Mouse (Mus musculus): ENCODE results near the gene Setd7. TPM values are rescaled to one million over a fixed set of nuclear protein-coding genes. Genes with fewer than 3 reads are reported as not detected.

Gene Setd7
- polyA plus RNA-seq, 1 experiment = 12.0 TPM

- TF ChIP-seq POLR2A (IDR thresholded peaks at IDR 0.05; ENCODE audit: borderline replicate concordance, control insufficient read depth, low read depth, low read length) = no peak
- TF ChIP-seq CTCF (IDR thresholded peaks at IDR 0.05; ENCODE audit: control insufficient read depth, insufficient read depth, low read length) = no peak
- 9% methylated on average over 8 of the region's 8 CpGs for WGBS
- Histone ChIP-seq H3K4me1 (ENCODE audit: control insufficient read depth, insufficient read depth, low read length) (peaks cover 3% of the 10 kb centered on the region; the same call in 1 of the 2 replicates), H3K27ac (ENCODE audit: control insufficient read depth, insufficient read depth, low read depth, low read length, poor library complexity) (peak overlapping the region; percentile 81), H3K4me3 (replicated peaks; ENCODE audit: control insufficient read depth, low read depth, low read length) (peak overlapping the region; percentile 39)
Observed at GRCm38 (mm10) chr3:51518763-51519121, 41.9 kb downstream of the Setd7 start.

DNA sequence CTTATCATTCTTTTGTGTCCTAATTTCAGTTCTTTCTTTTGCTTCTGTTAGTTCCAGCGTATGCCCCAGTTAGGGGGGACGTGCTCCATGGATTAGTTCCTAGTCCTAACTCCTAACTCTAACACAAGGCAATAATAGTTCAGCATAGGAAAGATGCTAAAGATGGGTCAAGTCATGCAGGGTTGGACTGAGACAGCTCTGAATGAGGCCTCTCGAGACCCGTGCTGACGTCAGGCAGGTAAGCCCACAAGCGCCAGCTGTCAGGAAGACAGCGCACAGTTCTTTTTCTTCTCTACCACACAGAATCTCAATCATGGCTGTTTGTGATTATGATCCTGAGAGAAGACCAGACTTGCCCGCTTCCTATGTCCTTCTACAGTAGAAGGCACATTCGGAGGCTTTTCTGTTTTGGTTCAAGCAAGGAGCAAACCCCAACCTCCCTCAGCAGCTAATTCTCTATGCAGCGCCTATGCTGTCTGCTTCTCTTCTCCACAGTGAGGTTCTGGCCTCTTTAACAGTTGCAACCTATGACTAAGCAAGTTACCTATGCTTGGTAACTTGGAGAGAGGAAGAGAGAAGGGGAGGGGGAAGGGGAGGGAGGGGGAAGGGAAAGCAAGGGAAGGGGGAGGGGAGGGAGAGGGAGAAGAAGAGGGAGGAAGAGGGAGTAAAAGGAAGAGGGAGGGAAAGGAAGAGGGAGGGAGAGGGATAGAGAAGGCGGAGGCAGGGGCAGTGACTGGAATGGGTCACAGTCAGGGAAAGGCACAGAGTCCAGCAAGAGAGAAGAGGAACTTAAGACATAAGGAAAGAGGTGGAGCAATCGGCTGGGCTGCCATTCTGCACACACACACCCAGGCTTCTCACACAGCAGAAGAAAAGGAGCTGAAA is 42.6 kb downstream of the Setd7 start:
- peaks cover 3% of the 10 kb centered on the region; the same call in 1 of the 2 replicates for H3K4me1 ChIP-seq (ENCODE audit: control insufficient read depth, insufficient read depth, low read length)
- TF ChIP-seq CTCF (IDR thresholded peaks at IDR 0.05; ENCODE audit: control insufficient read depth, insufficient read depth, low read length) (no peak), POLR2A (IDR thresholded peaks at IDR 0.05; ENCODE audit: borderline replicate concordance, control insufficient read depth, low read depth, low read length) (no peak)
- WGBS = 27% methylated on average over 12 of the region's 12 CpGs
- H3K27ac ChIP-seq (ENCODE audit: control insufficient read depth, insufficient read depth, low read depth, low read length, poor library complexity) = peak overlapping the region; percentile 81
- peak overlapping the region; percentile 39 for H3K4me3 ChIP-seq (replicated peaks; ENCODE audit: control insufficient read depth, low read depth, low read length)

DNA sequence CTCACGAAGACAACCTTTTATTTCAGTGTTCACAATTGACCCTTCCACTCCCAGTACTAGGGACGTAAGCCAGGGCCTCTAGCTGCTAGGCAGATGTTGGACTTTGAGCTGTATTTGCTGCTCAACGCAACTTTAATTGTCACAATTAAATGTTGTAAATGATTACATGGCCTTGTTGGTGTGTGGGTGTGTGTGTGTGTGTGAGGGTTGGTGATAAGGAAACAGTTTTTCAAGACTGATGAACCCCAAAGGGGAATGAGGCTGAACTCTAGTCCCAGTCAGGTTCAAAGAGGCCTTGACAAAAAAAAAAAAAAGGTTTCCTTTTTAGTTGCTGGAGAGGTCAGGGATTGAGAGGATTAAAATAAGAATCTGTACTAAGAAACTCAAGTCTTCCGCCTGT is 43.2 kb downstream of the Setd7 start:
- peak overlapping the region; percentile 49; the same call in 1 of the 2 replicates for H3K27ac ChIP-seq (ENCODE audit: control insufficient read depth, insufficient read depth, low read depth, low read length, poor library complexity)
- 64% methylated on average over 4 of the region's 4 CpGs for WGBS
- no peak overlapping the region for H3K4me3 ChIP-seq (replicated peaks; ENCODE audit: control insufficient read depth, low read depth, low read length)
- H3K4me1 ChIP-seq (ENCODE audit: control insufficient read depth, insufficient read depth, low read length) = peaks cover 3% of the 10 kb centered on the region; the same call in 1 of the 2 replicates
- no peak for TF ChIP-seq CTCF (IDR thresholded peaks at IDR 0.05; ENCODE audit: control insufficient read depth, insufficient read depth, low read length)
- TF ChIP-seq POLR2A (IDR thresholded peaks at IDR 0.05; ENCODE audit: borderline replicate concordance, control insufficient read depth, low read depth, low read length) = no peak

DNA sequence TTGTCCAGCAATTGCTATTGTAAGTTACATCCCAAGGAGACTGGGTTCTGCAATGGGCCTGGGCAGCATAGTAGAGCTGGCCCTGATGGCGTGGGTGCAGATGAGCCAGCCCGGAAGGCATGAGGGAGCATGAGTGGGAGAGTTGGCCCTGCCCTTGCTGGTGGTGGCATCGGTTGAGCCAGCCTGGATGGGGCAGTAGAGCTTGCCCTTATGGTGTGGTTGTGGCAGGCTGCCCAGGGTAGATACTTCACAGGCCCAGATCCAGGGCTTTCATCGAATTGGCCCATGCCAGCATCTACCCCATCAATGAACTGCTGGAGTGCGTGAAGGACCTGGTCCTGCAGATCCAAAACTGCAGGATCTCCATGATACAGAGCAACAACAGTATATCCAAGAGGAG is 48.7 kb downstream of the Setd7 start:
- Histone ChIP-seq H3K27ac (ENCODE audit: control insufficient read depth, insufficient read depth, low read depth, low read length, poor library complexity) (no peak overlapping the region), H3K4me1 (ENCODE audit: control insufficient read depth, insufficient read depth, low read length) (no peaks in the 10 kb centered on the region), H3K4me3 (replicated peaks; ENCODE audit: control insufficient read depth, low read depth, low read length) (no peak overlapping the region)
- TF ChIP-seq POLR2A (IDR thresholded peaks at IDR 0.05; ENCODE audit: borderline replicate concordance, control insufficient read depth, low read depth, low read length) (no peak), CTCF (IDR thresholded peaks at IDR 0.05; ENCODE audit: control insufficient read depth, insufficient read depth, low read length) (no peak)
- 88% methylated on average over 5 of the region's 5 CpGs for WGBS

DNA sequence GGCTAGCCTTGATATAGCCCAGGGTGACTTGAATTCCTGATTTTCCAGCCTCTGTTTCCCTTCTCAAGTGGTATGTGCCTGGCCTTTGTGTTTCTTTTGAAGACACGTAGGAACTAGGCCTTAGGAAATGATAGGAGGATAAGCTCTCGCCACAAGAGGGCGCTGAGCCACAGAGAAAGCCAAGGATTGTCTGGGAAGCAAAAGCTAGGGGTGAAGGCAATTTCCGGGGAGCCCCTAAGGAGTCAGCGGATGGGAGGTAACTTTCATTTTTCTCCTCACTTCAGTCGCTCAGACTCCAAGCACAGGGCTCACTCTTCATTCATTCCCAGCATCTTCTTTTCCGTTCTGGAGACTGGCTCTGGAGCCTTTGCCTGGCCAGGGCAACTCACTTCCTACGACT is 49.8 kb downstream of the Setd7 start:
- no peak for TF ChIP-seq POLR2A (IDR thresholded peaks at IDR 0.05; ENCODE audit: borderline replicate concordance, control insufficient read depth, low read depth, low read length)
- peak; percentile 80 for TF ChIP-seq CTCF (IDR thresholded peaks at IDR 0.05; ENCODE audit: control insufficient read depth, insufficient read depth, low read length)
- Histone ChIP-seq H3K27ac (ENCODE audit: control insufficient read depth, insufficient read depth, low read depth, low read length, poor library complexity) (no peak overlapping the region), H3K4me3 (replicated peaks; ENCODE audit: control insufficient read depth, low read depth, low read length) (peak overlapping the region; percentile 10), H3K4me1 (ENCODE audit: control insufficient read depth, insufficient read depth, low read length) (no peaks in the 10 kb centered on the region)
- 8% methylated on average over 8 of the region's 8 CpGs for WGBS

DNA sequence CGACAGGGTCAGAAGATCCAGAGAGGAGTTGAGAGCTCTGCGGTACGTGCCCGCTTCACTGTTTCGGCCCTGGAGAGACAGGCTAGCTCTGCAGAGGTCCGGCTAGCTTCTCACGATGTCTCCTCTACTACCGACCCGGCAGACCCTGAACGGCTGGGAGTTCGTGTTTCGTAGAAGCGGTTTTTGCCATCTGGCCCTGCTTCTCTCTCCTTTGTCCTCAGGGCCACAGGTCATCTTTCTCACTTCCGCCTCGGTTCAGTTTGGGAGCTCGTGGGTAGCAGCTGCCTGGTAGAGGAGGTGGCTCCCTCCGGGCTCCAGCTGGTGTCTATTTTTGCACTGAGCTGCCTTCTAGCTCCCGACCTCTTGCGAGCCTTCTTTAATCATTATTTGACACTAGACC is 55.2 kb downstream of the Setd7 start:
- 0 out of 2 replicates have a peak overlapping the region, but pooled peaks have one; percentile 4 for H3K27ac ChIP-seq (ENCODE audit: control insufficient read depth, insufficient read depth, low read depth, low read length, poor library complexity)
- TF ChIP-seq CTCF (IDR thresholded peaks at IDR 0.05; ENCODE audit: control insufficient read depth, insufficient read depth, low read length) = no peak
- no peak for TF ChIP-seq POLR2A (IDR thresholded peaks at IDR 0.05; ENCODE audit: borderline replicate concordance, control insufficient read depth, low read depth, low read length)
- no peaks in the 10 kb centered on the region for H3K4me1 ChIP-seq (ENCODE audit: control insufficient read depth, insufficient read depth, low read length)
- 85% methylated on average over 19 of the region's 19 CpGs for WGBS
- no peak overlapping the region for H3K4me3 ChIP-seq (replicated peaks; ENCODE audit: control insufficient read depth, low read depth, low read length)

DNA sequence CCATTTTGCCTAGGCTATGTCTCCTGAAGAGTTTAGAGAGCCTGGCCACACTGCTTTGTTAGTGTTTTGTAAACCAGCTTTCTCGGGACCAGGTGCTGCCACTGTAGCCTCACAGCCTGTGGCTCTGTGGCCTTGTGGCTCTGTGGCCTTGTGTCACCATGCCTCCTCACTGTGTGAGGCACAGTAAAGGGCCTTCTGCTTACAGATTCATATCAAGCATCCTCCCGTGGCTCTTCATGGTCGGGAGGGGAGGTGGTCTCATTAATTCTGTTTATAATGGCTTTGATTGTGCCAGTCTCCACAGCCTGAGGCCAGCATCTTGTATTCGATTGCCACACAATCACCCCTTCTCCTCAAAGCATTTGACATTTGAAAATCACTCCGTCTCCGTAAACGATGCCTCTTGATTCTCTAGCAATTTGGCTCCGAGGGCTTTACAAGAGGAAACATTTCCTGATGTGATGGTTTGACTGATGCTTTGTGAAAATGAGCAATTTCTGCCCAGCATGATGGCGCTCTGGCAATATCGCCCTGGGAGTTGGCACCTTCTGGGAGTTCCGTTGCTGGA is 56.2 kb downstream of the Setd7 start:
- Histone ChIP-seq H3K4me1 (ENCODE audit: control insufficient read depth, insufficient read depth, low read length) (no peaks in the 10 kb centered on the region), H3K4me3 (replicated peaks; ENCODE audit: control insufficient read depth, low read depth, low read length) (no peak overlapping the region), H3K27ac (ENCODE audit: control insufficient read depth, insufficient read depth, low read depth, low read length, poor library complexity) (no peak overlapping the region)
- TF ChIP-seq CTCF (IDR thresholded peaks at IDR 0.05; ENCODE audit: control insufficient read depth, insufficient read depth, low read length) (no peak), POLR2A (IDR thresholded peaks at IDR 0.05; ENCODE audit: borderline replicate concordance, control insufficient read depth, low read depth, low read length) (no peak)
- 83% methylated on average over 11 of the region's 11 CpGs for WGBS

GRCm38 (mm10) chr3:51499876-51500275 is 60.8 kb downstream of the Setd7 start:
- no peak for TF ChIP-seq CTCF (IDR thresholded peaks at IDR 0.05; ENCODE audit: control insufficient read depth, insufficient read depth, low read length)
- no peak for TF ChIP-seq POLR2A (IDR thresholded peaks at IDR 0.05; ENCODE audit: borderline replicate concordance, control insufficient read depth, low read depth, low read length)
- no peaks in the 10 kb centered on the region for H3K4me1 ChIP-seq (ENCODE audit: control insufficient read depth, insufficient read depth, low read length)
- 82% methylated on average over 4 of the region's 4 CpGs for WGBS
- H3K27ac ChIP-seq (ENCODE audit: control insufficient read depth, insufficient read depth, low read depth, low read length, poor library complexity) = no peak overlapping the region
- no peak overlapping the region for H3K4me3 ChIP-seq (replicated peaks; ENCODE audit: control insufficient read depth, low read depth, low read length)
